Mouse (Mus musculus) ovary, postnatal 14 days (tissue): ENCODE measurements around the gene Nkiras1.
A peak's percentile ranks its signal among the peaks of the same experiment; 100 is the strongest.
"Not testable (repeated sequence)": the region's sequence is repeated elsewhere in the genome, so short reads cannot be mapped to it uniquely, and the experiment has no call there.

ENCODE experiments used
- DNase-seq: peaks from one replicate; pipeline ENCODE4 v3.0.0; 2022; ENCODE audit warnings: low spot score

Nkiras1 gene

GRCm38 (mm10) chr14:18270529-18271441 is at the start of gene Nkiras1, which contains the start of gene Rpl15:
Nkiras1 (plus strand) TSS chr14:18271136.
Rpl15 (minus strand) TSS chr14:18271391.
- peak; percentile 92 for DNase-seq

- no peak for DNase-seq
These were observed 49.0 kb upstream of the Nkiras1 start for GRCm38 (mm10) chr14:18221977-18222376.

GRCm38 (mm10) chr14:18225431-18225830 is 45.5 kb upstream of the Nkiras1 start:
- not testable (repeated sequence) for DNase-seq

- not testable (repeated sequence) for DNase-seq
These were observed 44.8 kb upstream of the Nkiras1 start for GRCm38 (mm10) chr14:18226181-18226580.

GRCm38 (mm10) chr14:18229751-18230150 is 41.2 kb upstream of the Nkiras1 start:
- DNase-seq: not testable (repeated sequence)

GRCm38 (mm10) chr14:18231866-18232265 is 39.1 kb upstream of the Nkiras1 start:
- not testable (repeated sequence) for DNase-seq

GRCm38 (mm10) chr14:18233076-18233475 is 37.9 kb upstream of the Nkiras1 start:
- DNase-seq: no peak

- DNase-seq: no peak
These were observed 36.7 kb upstream of the Nkiras1 start for GRCm38 (mm10) chr14:18233981-18234960.

GRCm38 (mm10) chr14:18236496-18237235 is 34.3 kb upstream of the Nkiras1 start:
- DNase-seq: not testable (repeated sequence)

GRCm38 (mm10) chr14:18237381-18237780 is 33.6 kb upstream of the Nkiras1 start:
- no peak for DNase-seq

GRCm38 (mm10) chr14:18238131-18238749 is 32.7 kb upstream of the Nkiras1 start:
- DNase-seq: peak; percentile 96

- DNase-seq: peak; percentile 98
These were observed 31.9 kb upstream of the Nkiras1 start, which contains the start of gene Nr1d2 for GRCm38 (mm10) chr14:18238750-18239731. Nr1d2 (minus strand) TSS chr14:18239127.

GRCm38 (mm10) chr14:18240132-18240531 is 30.8 kb upstream of the Nkiras1 start:
- DNase-seq: no peak

GRCm38 (mm10) chr14:18241786-18242185 is 29.1 kb upstream of the Nkiras1 start:
- DNase-seq: no peak

- no peak for DNase-seq
These were observed 28.3 kb upstream of the Nkiras1 start for GRCm38 (mm10) chr14:18242638-18243130.

- DNase-seq: no peak
These were observed 9.7 kb upstream of the Nkiras1 start for GRCm38 (mm10) chr14:18261203-18261602.

- DNase-seq: no peak
These were observed 7.5 kb upstream of the Nkiras1 start for GRCm38 (mm10) chr14:18263427-18263826.

- not testable (repeated sequence) for DNase-seq
These were observed 898 bp upstream of the Nkiras1 start for GRCm38 (mm10) chr14:18269947-18270528.

GRCm38 (mm10) chr14:18271666-18272065 is 730 bp downstream of the Nkiras1 start:
- DNase-seq: no peak
